Mouse (Mus musculus) brain, embryonic 14.5 days (tissue): ENCODE measurements around the gene Cux2.

Experiments
- CTCF ChIP-seq: fragments of 200-500 bp; IDR thresholded peaks from 2 replicates; pipeline ENCODE4 v1.5.1; 2012; ENCODE audit warnings: inconsistent platforms, mild to moderate bottlenecking, moderate library complexity, borderline replicate concordance; ENCODE audit not compliant: insufficient read depth, insufficient read length; ENCODE audit errors: extremely low read depth
- POLR2A ChIP-seq: fragments of 200-500 bp; IDR thresholded peaks from 2 replicates; pipeline ENCODE4 v1.6.1; 2012; ENCODE audit warnings: mild to moderate bottlenecking, inconsistent platforms, borderline replicate concordance; ENCODE audit not compliant: poor library complexity, insufficient read depth, insufficient read length, severe bottlenecking; ENCODE audit errors: extremely low read depth

DNA sequence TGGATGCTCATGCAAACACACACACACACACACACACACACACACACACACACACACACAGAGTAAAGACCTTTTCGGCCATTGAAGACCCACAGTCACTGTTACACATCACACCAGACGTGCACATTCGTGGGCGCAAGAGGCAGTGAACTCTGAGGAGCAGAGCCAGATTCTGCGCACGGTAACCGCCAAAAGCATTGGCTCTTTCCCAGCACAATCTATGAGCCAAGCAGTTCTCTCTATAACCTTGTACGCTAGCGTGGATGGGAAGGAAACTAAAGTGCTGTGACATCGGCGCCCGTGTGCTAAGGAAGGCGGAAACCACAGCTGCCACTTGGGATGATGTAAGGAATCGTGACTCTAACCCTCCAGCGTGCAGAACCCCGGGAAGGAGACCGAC is 171.2 kb downstream of the Cux2 start:
- TF ChIP-seq CTCF (no peak), POLR2A (no peak)
